Mouse (Mus musculus): ENCODE results near the gene Relch.
"Not testable (repeated sequence)": the region's sequence is repeated elsewhere in the genome, so short reads cannot be mapped to it uniquely, and the experiment has no call there.

The Relch gene

DNA sequence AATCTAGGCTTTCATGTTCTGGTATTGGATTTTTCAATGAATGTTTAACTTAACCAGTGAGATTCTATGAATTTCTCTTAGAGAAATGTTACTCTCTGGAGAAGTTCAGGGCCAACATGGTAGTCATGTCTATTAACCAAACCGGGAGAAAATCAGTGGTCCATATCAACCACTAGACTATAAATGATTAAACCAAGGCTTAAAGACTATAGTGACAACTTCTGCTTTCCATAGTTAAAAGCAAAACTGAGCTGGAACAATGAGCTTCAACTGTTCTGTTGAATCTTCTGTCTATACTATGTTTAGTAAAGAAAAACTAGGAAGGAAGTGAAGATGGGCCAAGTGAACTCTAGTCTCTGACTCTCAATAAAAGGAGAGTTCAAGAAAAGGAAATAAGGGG, 82.8 kb downstream of the Relch start:
- no peak for DNase-seq (ENCODE audit: low spot score)

DNA sequence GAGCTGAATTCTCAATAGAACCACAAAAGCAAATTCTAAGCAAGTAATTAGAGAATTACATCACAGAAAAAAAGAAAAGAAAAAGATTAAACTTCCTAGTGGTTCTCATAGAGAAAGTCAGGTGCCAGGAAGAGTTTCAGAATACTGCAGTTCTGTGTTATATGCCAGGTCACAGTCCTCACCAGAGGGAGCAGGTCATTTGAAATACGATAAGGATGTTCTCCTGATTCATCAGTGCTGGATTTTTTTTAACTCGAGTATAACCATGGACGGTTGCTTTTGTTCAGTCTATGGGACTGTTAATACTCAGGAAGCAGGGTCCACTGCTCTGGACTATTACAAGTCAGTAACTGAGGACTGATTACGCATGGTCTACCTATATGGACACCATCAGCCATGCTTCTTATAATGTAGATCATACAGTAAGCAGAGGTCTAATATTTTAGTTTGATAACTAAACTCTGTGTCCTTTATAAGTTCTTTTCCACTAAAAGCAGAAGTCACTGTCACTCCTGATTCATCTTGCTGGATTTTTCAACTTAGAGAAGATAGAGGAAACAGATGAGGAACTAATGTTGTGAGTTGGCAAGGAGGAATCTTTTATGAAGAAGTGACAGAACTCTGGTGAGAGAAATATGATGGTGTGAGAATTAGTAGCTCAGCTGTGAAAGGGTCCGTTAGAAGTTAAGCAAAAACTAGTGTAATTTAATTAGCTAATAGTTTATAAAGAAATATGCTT, 83.4 kb downstream of the Relch start:
- no peak for DNase-seq (ENCODE audit: low spot score)

DNA sequence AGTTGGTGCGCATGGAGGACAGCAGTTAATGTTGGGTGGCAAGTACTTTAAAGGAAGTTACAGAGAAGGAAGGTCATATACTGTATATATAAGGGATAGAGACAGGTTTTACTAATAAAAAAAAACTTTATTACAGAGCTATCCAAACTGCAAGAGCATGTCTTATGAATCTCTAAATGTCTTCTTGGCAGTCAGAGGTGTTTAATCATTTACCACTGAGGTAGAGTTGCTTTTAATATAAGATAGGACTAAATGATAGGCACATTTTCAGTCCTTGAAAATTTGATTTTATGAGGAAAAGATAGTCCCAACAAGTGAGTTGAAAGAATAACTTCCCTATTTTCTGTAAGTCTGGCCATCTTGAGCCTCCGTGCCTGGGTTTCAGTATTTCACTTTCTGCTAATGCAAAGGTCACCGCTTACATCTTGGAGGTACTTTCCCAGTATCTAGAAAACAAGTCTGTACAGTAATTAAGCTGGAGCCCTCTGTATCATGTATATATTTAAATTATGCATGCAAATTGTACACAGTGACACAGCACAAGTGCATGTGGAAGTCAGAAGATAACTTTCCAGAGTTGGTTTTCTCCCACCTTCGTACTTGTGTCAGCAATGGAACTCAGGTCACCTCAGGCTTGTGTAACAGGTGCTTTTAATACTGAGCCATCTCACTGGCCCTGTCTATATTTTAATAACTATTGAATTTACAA, 84.6 kb downstream of the Relch start:
- DNase-seq (ENCODE audit: low spot score), result no peak

DNA sequence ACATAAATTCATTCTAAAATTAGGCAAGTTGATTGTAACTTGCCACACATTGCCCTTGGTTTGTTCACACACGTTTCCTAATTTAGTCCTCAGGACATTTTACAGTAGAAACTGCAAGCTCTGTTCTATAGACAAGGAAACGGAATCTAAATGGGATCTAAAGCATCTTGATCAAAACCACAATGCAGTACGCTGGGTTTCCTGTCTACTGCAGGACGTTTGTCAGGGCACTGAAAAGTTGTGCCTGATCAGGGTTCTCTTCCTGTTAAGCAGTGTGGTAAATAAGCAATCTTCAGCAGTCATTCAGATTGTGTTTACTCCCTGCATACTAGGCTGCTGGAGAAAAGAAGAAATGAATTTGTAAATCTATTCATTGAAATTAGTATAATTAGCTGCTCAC, 88.5 kb downstream of the Relch start:
- DNase-seq (ENCODE audit: low spot score), result no peak

DNA sequence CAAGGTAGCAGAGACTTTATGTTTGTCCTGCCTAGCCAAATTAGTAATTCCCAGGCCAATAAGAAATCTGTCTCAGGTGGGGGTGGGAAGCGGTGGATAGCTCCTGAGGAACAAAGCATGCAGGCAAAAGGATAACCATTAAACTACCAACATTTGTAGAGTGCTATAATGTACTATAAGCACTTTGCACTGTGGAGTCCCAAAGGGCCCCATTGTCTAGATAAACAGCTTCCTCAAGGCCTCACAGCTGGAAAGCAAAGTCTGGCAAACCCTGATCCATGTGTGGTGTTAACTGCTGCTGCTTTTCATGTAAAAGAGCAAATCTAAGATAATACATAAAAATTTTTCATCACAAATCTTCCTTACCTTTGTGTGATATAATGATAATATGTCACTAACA, 89.3 kb downstream of the Relch start:
- DNase-seq (ENCODE audit: low spot score), result no peak

DNA sequence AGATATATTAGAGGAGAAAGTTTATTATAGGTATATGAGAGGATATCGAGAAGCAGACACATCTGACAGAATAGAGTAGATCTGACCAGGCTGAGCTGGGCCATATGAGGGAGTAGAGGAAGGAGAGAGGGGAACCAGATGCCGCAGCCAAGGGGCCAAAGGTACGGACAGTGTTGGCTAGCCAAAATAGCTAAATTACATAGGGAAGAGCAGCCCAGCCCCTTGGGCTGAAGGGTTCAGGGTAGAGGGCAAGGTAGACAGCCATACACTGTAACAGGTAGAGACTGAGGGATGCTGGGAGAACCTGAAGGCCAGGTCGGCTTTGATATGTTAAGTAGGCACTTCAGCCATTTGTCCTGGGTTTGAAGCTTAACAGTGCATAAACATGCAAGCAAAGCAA, 95.1 kb downstream of the Relch start:
- no peak for DNase-seq (ENCODE audit: low spot score)

DNA sequence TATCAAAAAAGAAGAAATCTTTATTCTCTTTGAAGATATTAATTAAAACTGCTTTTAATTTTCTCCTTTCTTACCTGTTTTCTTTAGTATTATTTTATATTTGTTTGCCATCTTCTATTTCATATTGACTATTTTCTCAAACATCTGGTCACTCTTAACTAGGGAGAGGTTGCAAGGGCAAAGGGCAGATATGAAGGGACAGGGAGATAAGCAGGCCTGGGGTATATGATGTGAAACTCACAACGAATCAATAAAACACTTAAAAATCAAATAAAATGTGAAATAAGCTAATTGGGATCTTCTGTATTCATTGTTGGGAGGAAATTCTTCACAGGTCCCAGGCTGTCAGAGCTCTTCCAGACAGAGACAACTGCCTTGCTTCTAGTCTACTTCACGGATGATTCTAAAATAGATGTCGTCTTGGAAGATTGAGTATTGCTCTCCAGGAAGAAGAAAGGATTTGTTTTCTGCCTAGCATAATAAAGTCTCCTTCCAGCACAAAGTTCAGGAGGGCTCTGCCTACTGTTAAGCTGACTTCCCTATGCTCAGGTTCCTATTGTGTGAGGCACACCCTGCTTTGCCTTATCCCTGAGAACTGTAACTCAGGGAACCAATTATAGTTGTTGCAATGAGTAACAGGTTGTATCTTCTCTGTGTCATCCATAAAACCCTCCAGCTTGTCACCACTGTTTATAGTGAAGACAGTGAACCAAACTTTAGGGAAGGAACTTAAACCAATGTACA, 95.9 kb downstream of the Relch start:
- no peak for DNase-seq (ENCODE audit: low spot score)

DNA sequence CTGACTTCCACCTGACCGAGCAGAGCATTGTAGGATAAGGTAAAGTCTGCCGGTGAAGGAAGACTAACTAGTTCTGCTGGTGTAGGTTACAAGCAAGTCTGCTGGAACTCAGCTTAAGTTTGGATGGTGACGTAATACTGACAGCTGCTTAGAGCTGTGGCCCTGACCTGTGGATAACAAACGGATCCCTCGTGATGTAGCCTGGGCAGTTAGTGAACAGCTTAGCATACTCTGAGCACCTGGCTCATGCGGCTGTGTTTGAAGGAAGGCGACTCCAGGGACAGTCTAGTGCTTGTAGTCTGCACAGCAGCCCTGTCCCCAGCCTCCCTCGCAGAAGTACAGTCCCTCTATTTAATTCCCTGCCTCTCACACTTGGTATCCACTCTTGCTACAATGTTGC, 101.9 kb downstream of the Relch start:
- no peak for DNase-seq (ENCODE audit: low spot score)

DNA sequence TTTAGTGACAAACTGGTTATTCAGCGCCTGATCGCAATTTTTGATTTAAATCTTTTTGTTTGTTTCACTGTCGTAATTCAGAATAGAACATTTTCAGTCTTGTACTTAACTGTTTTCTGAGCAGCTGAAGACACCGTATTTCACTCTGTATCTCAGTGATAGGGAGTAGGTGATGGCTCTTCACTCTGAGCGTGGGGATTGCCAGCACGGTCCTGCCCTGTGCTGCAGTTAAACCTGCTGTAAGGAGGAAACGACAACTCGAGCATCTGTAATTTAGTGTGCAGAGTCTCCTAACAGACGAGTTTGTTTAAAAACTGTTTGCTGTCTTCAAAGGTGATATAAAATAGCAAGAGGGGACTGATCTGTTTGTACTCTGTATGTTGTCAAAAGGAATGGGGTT, 102.4 kb downstream of the Relch start:
- DNase-seq (ENCODE audit: low spot score), result not testable (repeated sequence)

DNA sequence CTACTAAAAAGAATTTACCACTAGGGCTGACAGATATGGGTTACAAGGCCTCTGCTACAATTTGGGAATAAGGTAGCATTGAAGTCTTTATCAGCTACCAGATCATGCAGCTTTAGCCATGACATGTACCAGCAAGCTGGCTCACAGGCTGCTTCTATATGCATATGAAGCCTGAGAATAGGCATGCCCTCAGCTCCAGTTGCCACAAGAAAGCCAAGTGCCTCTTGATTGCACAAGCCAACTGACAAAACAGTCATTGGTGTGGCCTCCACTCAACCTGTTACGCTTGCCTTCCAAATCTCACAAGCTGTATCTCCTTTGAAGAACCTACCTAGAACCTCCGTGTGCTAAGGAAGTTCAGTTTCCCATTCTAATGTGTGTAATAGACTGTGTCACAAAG, 104.7 kb downstream of the Relch start:
- DNase-seq (ENCODE audit: low spot score), result no peak

DNA sequence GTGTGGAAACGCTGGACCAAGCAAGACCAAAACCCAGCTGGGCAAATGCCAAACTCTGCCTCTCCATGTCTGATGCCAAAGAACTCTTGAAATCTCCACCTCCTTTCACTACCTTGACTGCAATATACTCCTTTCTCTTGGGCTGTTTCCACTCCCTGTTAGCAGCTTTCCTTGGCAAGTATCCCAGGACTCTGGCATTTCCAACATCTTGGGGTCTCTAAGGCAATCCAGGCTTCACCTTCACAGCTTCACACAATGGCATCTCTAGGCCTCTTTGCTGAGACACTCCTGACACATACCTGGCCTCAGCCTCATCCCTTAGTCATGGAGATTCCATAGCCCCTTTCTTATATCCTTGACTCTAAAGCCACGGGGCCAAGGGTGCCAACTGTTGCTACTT, 107.0 kb downstream of the Relch start:
- no peak for DNase-seq (ENCODE audit: low spot score)

DNA sequence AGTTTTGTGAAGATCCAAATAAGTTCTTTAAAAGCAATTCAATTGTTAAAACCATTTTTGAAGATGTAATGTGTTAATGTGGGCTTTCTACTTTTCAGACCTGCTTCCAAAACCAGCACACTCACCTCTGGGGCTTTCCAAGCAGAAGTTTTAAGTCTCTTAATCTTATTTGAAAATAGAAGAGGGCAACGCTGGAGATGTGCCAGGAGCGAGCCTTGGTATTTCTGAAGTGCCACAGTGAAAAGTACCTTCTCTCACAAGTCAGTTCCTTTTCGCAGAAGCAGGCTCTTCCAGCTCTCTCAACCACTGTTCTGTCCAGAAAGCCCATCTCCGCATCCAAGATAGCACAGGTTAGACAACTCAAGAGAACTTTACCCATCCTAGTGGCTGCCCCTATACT, 112.8 kb downstream of the Relch start:
- DNase-seq (ENCODE audit: low spot score), result no peak

DNA sequence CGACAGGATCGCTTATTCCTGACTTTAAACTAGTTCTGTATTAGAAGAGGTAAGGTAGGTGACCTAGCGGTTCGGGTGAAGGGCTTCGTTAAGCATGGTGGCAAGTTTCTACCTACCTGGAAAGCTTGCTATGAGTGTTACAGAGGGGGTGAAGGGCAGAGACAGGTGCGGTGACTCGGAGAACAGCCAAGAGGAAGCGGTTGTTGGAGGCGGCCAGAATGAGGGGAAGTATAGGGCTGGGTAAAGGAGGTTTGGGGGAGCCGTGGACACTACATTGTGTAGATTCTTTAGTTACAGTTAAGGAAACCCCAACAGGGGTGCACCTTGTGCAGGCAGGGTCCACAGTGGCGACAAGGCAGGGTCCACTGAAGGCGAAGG, 116.4 kb downstream of the Relch start:
- no peak for DNase-seq (ENCODE audit: low spot score)

DNA sequence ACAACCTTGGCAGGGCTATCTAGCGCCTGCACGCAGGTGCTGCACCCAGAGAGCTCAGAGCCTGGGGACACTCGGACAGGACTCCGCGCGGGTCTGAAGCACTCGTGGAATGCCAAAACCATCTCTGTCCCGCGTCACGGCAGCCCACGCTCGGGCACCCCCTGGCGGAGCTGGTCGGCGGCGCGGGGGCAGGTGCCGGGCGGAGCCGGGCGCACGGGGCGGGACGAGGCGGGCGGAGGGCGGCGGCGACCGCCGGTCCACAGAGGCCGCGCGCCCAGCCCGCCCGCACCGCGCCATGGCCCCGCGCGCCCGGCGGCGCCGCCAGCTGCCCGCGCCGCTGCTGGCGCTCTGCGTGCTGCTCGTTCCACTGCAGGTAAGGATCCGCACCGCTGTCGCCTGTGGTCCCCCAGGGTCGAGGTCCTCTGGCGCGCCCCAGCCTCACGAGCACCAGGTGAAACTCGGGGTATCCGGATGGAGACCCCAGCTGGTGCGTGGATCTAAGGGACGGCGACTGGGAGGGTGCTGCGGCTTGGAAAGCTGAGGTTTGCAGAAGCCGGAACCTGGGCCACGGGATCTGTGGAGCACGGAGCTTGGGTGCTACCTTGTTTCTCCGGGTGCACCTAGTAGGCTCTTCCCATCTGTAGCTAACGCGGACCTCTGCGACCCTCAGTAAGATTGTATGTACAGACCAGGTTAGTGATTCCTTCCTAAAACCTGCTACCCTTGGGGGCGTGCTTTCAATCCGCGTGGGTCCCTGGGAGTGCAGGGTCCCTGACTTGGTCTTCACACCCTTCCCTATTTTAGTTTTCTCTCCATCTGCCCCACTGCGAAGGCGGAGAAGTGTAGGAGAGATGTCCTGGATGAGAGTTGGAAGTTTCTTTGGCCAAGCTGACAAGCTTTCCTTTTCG, 117.0 kb downstream of the Relch start, which contains the start of gene Tnfrsf11a:
Gene Tnfrsf11a, plus strand, starts transcription at position 262 of the 908 bp plus-strand sequence.
- no peak for DNase-seq (ENCODE audit: low spot score)

DNA sequence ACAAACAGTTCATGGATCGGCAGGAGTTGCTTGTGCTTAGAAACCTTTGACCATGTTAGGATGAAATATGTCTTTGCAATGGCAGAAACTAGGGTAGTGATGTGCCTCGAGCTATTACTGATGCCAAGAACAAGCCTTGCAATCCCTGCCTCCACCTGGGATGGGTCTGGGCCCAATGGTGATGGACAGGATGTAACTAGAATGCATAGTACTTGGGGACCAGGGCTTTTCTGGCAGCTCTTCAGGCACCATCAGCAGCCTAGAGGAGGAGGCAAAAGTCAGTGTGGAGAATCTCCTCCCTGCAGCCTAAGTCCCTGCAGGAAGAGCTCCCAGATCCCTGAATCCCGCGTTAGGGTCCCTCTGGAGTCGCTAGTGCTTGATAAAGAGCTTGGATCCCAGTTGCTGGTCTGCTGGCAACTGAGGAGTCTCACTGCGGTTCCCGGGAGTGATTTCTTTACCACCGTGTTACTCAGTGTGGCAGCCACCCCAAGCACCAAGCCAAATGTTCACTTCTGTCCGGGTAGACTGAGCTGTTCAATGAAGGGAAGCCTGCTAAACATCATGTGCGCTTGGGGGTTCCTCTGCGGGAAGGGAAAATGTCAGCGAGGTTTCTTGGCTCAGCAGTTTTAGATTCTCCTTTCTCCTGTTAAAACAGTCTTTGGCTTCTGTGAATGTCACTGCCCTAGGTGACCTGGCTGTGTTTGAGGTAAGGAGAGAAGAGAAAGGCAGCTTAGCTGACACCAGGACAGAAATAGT, 117.9 kb downstream of the Relch start:
- no peak for DNase-seq (ENCODE audit: low spot score)

DNA sequence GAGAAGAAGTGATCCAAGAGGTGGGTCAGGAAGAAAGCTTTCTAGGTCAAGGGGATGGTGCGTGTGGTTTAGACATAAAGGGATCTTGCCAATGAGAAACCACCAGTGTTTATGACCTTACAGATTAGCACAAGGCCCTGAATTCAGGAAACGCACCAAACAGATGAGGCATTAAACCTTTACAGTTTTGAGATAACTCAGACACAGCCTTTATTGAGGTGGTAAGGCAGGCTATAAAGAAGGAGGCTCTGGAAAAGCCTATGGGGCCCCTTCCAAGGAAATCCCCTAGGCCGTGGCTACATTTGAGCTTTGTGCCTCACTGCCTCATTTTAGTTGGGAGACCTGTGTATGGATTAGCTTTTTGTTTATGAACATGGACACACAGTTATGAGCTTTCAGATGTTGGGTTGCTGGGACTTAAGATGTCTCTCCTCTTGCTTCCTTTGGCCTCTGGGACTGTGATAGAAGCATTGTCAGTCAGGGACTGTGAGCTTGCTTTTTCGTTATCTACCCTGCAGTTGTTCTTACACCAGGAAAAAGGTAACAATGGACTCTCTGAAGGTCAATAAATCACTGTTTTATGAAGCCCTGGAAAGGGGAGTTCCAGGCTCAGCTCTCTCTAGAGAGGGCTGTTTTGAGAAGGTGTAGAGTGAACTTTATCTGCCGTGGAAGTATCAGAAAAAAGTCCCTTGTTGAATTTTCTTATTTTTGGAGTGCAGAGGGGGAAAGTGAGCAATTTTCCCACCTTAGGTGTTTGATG, 120.8 kb downstream of the Relch start:
- no peak for DNase-seq (ENCODE audit: low spot score)

DNA sequence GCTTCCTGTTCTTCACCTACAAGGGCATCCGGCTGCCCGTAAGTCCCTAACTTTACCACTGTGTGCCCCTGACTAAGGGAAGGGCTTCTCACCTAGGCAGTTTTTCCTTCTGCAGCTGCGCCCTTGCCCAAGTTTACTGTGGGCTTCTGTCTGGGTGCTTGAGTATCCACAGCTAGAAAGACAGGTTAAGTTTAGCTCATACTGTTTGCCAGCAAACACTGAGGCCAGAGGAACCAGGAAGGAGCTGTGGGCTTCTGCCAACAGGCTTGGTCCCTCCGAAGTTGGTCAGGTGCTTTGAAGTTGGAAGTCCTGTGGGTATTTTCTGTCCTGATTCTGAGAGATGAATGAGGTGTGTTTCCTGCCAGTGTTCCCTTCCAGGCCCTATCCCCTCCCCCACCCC, 121.5 kb downstream of the Relch start:
- DNase-seq (ENCODE audit: low spot score), result no peak

DNA sequence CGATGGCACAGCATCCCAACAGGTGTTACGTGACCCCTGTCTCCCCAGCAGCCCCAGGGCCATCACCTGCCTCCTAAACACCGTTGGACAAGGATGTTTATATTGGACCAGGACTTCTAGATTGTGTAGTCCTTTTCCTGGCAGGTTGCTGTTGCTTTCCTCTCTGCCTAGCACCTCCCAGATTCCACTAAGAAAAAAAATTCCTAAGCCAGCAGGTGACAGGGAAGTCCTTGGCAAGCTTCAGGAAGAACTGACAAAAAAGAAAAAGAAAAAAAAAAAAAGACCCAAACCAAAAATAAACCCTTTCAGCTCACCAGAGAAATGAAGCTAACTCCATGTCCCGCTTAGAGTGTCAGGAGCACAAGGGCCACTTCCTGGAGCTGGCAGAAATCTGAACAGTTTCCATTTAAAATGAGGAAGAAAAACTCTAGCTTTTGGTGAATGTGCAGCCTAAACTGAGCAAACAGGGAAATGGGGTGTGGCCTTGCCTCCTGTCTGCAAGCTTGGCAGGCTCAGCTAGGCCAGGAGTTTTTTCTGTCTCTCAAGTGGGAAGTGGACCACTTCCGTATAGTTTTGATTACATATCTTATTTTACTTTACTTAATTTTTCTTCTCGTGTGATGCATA, 123.2 kb downstream of the Relch start:
- no peak for DNase-seq (ENCODE audit: low spot score)

DNA sequence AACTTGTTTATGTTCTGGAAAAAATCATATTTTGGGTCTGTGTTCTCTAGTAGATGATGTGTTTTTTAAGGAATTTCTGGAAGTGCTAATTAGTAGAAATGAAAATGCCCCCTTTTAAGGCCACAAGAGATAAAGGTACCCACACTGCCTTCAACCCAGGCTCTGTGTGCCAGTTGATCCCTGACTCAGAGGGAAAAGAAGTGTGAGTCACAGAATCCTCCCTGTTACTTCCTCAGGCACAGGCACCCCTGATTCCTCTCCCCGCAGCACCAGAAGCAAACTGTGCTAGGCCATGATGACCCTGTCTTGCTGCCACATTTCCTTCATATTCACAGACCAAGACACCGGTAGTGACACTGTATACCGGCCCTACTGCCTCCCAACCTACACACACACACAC, 126.4 kb downstream of the Relch start:
- DNase-seq (ENCODE audit: low spot score), result no peak

DNA sequence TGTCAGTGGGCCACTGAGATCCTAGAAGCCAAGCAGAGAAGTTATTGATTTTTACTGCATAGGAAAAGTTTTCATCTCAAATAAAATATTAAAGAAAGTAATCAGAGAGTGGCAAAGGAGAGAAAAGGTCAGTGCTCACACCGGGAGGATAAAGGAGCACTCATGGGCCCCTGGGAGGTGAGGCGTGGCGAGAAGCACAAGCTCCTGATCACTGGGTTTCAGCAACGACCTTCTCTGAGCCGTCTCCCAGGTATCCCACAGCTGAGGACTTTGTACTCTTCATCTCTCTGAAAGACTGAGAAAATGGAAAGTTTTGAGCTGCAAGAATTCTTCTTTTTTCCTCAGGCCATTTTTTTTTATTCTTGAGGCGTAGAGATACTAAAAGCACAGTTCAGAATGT, 131.0 kb downstream of the Relch start:
- DNase-seq (ENCODE audit: low spot score), result no peak
